Mouse (Mus musculus): ENCODE data around the gene Thra.
"Not testable (repeated sequence)": the region's sequence is repeated elsewhere in the genome, so short reads cannot be mapped to it uniquely, and the experiment has no call there.

Thra gene

DNA sequence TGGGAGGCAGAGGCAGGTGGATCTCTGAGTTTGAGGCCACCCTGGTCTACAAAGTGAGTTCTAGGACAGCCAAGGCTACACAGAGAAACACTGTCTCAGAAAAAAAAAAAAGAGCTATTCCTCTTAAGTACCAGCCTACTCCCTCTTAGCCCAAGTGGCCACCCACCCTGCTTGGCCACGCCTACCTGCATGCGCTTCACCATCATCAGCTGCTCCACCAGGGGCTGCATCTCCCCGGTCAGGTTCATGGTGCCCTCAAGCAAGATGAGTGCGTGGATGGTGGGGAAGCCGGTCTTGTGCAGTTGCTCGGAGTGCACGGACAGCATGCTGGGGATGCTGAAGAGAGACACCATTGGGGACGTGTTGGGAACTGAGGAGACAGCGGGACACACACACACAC lies 24.5 kb upstream of the Thra start:
- DNase-seq (ENCODE audit: extremely low spot score, low read depth, low spot score) = no peak

DNA sequence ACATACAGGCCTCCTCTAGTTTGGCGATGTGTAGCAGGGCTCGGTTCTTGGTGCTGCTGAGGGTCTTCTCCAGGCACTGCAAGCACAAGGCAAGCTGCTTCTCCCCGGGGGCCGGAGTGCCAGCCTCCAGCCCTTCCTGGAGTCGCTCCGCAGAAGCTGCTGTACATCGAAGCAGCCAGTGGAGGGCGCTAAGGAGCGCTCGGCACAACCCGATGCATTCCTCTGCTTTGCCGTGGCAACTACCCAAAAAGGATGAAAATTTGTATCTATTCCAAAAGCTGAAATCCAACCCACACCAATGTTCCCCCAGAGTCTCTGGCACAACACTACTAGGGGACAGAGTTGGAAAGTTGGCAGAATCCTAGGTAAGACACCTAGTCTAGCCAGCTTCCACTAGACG lies 22.5 kb upstream of the Thra start:
- DNase-seq (ENCODE audit: extremely low spot score, low read depth, low spot score) = no peak

DNA sequence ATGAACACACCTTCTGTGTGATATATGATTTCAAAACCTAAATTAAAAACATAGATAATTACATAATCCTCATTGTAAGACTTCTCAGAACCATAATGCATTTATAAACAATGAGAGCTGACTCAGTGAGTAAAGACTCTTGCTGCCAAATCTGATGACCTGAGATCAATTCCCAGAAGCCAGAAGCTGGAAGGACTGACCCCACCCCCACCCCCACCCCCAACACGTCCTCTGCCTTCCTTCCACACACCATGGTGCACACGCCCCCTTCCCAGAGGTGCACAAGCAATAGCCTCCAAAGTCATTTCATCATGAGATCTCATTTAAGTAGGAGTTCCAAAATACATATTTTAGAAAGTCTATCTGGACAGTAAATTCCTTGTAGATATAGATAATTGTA lies 19.7 kb upstream of the Thra start:
- no peak for DNase-seq (ENCODE audit: extremely low spot score, low read depth, low spot score)

DNA sequence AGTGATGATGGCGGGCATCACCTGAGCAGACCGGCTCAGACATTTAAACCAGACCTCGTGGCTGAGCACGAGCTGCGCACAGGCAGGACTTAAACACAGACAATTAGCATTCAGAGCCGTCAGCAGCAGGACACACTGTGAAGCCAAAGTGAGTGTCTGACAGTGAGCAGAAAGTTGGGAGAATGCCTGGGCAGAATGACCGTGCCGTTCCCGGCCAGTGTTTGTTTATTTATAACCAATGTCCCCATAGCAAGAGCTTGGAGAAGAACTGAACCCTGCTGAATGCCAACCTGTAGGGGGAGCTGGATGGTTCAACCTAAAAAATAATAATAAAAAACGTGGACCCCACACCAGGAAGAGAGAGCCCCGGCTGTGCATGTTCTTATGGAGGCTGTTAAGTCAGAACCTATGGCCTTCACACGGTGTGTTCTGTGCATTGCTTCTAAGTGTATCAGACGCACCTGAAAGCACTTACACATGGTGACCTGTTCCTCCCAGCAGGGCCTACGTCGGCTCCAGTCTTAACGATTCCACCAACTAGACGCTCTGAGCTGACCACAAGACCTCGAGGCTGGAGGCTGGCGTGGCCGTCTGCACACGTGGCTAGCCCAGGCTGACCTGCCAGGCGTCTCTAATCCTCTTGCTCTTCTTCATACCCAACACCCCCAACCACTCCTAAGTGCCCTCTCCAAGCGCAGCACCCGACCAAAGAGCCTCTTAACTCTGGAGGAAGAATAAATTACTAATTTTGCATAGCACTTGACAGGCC lies 18.8 kb upstream of the Thra start:
- DNase-seq (ENCODE audit: extremely low spot score, low read depth, low spot score) = no peak

DNA sequence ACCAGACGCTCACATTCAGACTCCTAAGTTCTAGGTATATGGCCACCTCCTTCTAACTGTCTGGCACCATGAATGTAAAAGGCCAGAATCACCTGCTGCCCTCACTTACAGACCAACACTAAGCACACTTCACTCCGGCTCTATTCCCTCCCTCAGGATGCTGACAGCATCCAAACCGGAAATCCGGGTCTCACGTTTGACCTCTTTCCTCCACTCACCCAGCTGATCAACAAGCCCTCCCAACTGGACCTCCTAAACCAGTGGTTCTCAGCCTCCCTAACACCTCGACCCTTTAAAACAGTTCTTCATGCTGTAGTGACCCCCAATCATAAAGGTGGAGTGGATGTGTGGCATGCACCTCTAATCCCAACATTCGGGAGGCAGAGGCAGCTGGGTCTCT lies 17.3 kb upstream of the Thra start:
- no peak for DNase-seq (ENCODE audit: extremely low spot score, low read depth, low spot score)

DNA sequence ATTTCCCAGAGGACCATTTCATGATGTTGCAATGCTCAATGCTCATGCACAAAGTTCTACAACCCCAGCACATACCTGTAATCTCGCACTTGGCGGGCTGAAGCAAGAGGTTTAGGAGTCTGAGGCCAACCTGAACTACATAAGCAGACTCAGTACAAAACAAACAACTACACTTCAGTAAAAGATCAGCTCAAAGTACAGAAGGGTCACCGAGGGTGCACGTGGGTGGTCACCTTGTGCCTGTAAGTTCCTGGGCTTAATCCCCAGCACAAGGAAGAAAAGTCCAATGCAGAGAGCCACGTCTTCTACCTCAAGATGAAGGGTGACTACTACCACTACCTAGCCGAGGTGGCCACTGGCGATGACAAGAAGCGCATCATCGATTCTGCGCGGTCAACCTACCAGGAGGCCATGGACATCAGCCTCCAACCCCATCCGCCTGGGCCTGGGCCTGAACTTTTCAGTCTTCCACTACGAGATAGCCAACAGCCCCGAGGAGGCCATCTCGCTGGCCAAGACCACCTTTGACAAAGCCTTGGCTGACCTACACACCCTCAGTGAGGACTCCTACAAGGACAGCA lies 14.4 kb upstream of the Thra start:
- DNase-seq (ENCODE audit: extremely low spot score, low read depth, low spot score) = no peak

DNA sequence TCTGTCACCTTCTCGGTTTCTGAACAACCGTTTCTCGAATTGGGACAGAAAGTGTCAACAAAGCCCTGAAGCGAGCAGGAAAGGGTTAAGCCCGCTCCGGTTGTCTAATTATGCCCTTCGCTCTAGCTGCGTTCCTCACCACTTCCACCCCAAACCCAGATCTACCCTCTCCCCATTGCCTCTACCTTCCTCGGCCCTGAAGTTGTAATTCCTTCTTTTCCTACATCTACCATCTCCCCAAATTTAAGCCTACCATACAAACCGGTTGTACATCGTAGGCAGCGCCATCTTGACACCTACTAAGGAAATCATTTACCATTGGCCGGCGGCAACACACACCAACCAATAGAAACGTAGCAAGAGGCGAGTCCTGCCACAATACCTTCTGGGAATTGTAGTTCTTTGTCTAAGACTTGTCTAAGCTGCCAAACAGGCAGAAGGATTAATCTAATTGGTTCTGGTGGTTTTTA lies 11.3 kb upstream of the Thra start, which contains the start of gene Med24:
Med24 (minus strand) TSS at position 317 of the 470 bp plus-strand sequence.
- peak; percentile 69 for DNase-seq (ENCODE audit: extremely low spot score, low read depth, low spot score)

DNA sequence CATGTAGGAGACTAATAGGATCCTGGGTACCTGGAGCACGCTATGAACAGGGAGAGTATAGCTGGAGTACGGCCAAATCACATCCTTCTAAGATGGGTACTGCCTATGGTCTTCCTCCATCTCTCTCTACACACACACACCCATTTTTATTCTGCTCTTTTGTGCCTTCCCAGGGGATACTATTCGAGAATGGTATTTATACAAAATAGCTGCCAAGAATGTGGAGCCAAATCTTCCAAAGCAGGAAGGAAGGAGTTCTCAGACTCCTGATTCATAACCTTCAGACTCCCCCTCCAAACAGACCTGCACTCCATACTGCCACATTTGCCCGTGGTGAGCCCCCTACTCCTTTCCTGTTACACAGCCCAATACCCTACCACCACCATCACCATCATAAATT lies 9.7 kb upstream of the Thra start:
- DNase-seq (ENCODE audit: extremely low spot score, low read depth, low spot score) = no peak

DNA sequence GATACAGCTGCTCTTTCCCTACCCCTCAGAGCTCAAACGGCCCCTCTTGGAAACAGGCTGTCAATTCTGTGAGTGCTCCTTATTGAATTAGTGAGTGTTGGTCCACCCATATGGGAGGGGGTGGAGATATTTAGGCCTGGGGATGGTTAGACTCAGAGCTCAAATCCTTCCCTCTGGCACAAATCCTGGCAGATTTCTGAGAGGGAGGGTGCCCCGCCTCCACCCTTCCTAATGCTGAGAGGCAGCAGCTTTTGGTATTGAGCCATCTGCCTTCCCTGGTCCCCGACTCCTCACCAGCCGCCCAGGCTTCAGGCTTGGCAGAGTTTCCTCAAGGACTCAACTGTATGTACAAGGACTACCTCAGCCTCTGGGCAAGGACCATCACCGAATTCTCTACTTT lies 9.3 kb upstream of the Thra start:
- no peak for DNase-seq (ENCODE audit: extremely low spot score, low read depth, low spot score)

DNA sequence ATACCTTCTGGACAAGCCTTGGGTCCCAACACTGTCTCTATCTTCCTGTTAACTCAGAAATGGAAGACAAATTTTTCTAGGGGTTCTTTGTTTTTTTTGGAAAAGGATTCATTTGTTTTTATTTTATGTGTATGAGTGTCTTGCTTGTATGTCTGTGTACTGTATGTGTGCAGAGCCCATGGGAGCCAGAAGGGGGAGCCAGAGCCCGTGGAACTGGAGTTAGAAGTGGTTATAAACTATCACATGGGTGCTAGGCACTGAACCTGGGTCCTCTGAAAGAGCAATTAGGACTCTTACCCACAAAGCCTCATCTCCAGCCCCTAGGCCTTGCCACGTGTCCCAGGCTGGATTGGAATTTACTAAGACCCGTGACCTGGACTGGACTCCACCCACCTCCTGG lies 6.4 kb upstream of the Thra start:
- DNase-seq (ENCODE audit: extremely low spot score, low read depth, low spot score) = no peak

DNA sequence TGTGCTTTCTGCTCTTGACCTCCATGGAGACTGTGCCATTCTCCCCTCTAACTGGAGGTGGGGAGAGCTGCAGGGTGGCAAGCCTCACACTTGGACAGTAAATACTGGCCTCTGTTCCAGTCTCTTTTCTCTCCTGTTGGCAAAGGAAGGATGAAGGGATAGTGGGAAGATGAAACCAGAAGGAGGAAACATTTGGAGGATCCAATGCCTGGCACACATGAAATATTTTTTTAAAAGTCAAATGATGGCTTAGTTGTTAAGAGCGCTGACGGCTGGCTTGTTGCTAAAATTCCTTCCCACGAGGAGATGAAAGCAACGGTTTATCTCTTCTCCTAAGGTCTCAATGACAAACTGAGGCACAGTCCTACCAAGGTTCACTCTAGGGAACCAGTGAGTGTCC lies 5.3 kb upstream of the Thra start:
- DNase-seq (ENCODE audit: extremely low spot score, low read depth, low spot score) = no peak

DNA sequence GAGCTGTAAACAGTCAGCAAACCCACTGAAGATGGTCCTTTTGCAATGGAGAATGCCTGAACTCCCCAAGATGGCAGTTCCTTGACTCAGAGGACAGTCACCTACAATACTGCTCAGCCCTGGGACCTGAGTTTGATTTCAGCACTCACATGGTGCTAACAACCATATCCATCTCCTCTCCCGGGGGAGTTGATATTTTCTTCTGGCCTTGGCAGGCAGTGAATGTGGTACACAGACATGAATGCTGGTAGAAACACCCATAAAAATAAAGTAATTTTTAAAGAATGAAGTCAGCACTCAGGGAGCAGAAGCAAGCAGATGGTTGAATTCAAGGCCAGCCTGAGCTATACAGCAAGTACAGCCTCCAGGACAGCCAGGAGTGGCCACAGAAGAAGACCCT lies 4.3 kb upstream of the Thra start:
- DNase-seq (ENCODE audit: extremely low spot score, low read depth, low spot score) = no peak

DNA sequence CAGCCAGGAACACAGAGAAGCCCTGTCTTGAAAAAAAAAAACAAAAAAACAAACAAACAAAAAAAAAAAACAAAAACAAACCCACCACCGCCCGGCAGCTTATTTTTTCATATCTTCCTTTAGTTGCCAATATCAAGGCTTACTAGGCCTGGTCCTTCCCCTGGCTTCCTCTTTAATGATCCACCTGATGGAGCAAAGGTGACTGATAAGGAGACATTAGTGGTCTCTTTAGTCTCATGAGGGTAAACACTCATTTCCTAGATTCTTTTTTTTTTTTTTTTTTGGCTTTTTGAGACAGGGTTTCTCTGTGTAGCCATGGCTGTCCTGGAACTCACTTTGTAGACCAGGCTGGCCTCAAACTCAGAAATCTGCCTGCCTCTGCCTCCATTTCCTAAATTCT lies 3.2 kb upstream of the Thra start:
- not testable (repeated sequence) for DNase-seq (ENCODE audit: extremely low spot score, low read depth, low spot score)

DNA sequence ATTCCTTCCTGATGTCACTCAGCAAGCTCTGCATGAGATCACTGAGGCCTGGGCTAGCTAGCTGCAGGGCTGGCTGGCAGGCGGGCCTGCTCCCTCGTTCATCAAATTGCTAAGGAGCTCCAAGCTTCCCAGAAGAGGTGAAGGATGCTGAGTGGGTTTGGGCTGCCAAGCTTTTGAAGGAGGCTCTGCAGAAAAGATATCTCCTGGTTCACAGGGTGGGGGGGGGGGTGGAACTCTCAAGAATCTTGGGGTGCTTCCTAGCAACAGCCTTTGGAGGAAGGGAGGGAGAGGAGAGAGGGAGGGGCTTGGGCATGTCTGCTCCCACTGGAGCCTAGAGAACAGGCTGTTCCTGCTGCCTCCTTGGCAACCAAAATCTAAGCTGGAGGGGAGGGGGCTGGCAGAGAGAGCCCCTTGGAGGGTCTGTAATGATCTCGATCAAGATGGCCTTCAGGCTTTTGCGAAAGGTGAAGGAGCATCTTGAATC lies 2.0 kb upstream of the Thra start:
- DNase-seq (ENCODE audit: extremely low spot score, low read depth, low spot score) = no peak

DNA sequence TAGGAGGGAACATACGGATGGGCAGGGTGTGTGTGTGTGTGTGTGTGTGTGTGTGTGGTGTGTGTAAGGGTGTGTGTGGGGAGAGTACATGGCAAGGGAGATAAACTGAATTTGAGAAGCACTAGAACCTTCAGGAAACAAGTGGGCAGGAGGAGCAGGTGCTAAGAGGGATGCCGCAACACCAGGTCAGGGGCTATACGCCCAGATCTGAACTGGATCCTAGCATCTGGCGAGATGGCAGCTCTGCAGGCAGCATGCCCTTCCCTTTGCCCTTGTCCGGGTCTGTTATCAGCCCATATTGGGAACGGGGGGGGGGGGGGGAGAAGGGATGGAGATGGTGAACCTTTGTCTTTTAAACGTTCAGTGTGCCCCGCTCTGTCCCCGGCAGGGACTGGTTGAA lies 1.5 kb upstream of the Thra start:
- DNase-seq (ENCODE audit: extremely low spot score, low read depth, low spot score) = no peak

DNA sequence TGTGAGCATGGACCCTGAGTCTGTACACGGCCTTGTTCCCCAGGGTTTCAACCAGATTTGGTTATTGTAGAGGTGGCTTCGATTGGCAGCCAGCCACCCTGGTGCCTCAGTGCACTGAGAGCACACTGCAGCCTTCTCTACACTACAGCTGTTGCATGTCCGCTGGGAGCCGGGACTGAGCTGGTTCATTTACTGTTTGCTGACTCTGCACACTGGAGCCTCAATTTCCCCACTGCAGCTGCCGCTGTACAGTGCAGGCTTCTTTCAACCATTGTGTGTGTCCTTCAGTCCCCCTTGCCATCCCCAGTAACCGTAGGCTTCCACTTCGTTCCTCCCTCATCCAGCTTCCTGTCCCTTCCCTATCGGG lies 429 bp upstream of the Thra start:
- DNase-seq (ENCODE audit: extremely low spot score, low read depth, low spot score) = no peak

DNA sequence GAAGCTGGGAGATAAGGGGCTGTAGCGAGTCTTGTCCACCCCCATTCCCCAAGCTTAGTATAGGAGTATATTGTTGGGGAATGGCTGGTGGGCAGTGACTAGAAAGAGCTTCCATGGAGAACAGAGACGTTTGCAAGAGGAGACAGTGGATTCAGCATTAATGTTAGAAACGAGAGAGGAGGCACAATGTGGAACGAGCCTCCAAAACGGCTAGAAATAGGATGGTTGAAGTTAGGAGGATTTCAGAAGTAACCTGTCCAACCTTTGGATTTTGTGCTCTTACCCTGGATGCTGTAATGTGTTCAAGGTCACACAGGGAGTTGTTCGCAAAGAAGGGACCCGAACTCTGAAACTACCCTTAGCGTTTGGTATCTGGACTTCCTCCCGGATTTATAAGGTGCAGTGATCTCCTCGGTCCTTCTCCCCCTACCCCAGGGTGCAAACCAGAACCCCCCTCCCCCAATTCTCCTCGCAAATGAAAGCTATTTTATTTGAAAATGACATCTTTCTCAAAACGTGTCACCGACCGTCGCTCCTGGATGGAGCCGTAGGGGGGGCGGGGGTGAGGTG lies 698 bp downstream of the Thra start:
- no peak for DNase-seq (ENCODE audit: extremely low spot score, low read depth, low spot score)

DNA sequence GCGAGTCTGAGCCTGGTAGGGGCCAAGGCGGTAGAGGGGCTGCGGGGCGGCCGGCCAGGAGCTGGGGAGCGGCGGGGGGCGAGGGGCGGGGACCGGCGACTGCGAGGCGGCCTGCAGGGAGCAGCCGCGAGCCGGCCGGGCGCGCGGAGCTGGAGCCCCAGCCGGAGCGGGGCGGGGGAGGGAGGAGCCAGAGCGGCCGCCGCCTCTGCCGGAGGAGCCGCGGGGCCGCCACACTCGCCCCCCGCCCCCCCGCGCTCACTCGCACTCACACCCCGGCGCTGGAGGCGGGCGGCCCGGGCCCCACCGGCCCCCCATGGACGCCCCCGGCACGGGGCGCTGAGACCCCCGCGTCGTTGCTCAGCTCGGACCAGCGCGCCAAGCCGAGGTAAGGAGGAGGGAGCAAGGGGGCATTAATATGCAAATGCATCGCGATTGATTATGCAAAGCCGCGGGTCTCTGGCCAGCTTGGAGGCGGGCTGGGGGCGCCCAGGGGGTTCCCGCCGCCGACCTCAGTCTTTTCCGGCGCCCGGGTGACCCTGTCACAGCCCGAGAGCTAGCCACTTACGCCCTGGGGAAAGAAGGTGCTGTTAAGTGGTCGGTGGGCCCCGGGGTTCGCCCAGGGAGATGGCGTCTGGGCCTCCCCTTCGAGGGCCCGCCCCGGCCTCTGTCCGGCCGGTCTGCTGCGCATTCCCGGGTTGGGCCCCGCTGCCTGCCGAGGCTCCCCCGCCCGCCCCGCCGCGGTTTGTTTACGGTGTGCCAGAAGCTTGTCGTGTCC lies 1.4 kb downstream of the Thra start:
- no peak for DNase-seq (ENCODE audit: extremely low spot score, low read depth, low spot score)

DNA sequence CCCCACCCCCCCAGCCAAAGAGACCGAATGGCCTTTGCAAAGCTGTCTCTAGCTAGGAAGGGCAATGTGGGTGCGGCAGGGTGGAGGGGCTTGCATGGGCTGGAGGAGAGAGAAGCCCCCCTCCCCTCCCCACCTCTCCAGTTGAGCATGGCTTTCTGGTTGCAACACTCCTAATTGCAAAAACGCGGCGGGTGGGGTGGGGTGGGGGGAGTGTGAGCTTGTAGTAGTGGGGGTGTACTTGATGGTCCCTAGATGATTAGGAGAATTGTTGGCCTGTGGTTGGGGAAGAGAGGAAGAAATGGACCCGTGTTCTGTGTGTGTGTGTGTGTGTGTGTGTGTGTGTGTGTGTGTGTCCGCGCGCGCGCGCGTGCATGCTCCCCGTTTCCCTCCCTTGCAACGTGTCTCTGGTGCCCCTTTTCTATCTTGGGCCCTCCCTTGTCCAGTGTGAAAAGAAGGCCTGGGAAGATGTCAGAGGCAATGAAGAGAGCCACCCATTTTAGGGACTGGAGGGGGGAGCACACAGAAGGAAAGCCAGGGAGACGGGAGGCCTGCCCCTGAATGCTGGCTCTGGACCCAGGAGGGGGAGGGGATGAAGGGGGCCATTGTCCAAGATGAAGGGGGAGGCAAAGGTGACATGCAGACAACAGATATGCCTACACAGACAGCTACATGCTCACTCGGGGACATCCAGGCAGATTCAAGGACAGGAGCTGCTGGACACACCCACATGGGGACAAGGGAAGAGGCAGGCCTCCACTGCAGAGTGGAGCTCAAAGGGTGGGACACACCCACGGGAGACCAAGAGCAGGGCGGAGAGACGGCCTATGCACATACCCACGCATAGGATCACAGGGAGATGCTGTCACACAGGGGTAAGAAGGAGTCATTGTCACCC lies 2.2 kb downstream of the Thra start:
- no peak for DNase-seq (ENCODE audit: extremely low spot score, low read depth, low spot score)

DNA sequence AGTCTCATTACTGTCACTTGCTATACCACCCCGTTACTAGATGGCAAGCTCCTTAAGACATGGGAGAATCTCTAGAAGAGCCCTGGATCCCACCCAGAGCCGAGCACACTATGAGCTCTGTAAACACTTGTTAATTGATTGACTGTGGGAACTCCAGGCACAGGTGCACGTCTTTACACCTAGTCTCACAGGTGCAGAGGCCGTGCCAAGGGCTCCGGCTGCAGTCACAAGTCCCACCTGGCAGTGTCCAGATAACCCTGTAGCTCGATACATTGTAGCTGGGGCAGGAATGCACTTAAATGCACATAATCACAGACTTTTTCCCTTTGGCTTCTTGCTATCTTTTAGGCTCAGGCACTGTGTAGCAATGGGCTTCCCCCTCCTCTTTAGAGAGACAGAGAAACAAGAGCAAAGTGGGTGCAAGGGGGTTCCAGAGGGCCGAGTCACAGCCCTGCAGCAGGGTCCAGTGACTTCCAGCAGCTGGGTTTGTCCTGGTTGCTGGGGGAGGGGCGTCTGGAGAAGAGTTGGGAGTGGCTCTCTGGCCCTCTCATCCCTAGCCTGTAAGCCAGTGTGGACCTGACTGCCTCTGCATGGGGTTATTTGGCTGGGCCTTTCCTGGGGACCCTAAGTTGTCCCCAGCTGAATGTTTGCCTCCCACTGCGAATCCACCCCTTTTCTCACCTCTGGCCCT lies 3.4 kb downstream of the Thra start:
- no peak for DNase-seq (ENCODE audit: extremely low spot score, low read depth, low spot score)

Data from hindlimb bud, embryonic 11.5 days (tissue).